Mouse (Mus musculus) cortical plate, adult 2 months (tissue): ENCODE measurements at regions not wholly inside any gene's neighbourhood (a gene's known extent, or its start where the extent isn't known, plus 50 kb on each side); places are given as distances from the start of the nearest gene placed in this dataset.

Experiments
- CTCF ChIP-seq: fragments of 200-500 bp; IDR thresholded peaks from 2 replicates; pipeline ENCODE4 v1.5.1; 2011; ENCODE audit warnings: mild to moderate bottlenecking, control low read depth, low read length; ENCODE audit not compliant: insufficient read depth; ENCODE audit errors: extremely low read depth
- POLR2A ChIP-seq: fragments of 200-500 bp; IDR thresholded peaks from 2 replicates; pipeline ENCODE4 v1.6.1; 2011; ENCODE audit warnings: mild to moderate bottlenecking, low read length, control low read depth; ENCODE audit not compliant: insufficient read depth; ENCODE audit errors: extremely low read depth

- TF ChIP-seq CTCF (no peak), POLR2A (no peak)
Observed at GRCm38 (mm10) chr19:27527940-27528558, 98.4 kb upstream of the Pum3 start.
